Mouse (Mus musculus) forebrain, embryonic 15.5 days (tissue): ENCODE measurements at regions not wholly inside any gene's neighbourhood (a gene's known extent, or its start where the extent isn't known, plus 50 kb on each side); places are given as distances from the start of the nearest gene placed in this dataset.

Source experiments
- ATAC-seq: fragments of 200-750 bp; cut with Nextera tagmentation; replicated peaks from 2 replicates; pipeline ENCODE4 v1.8.0; 2017; ENCODE audit warnings: mild to moderate bottlenecking, moderate TSS enrichment, moderate library complexity
- H3K27ac ChIP-seq: fragments of 300-500 bp; sonication (generic); replicated peaks from 2 replicates; pipeline ENCODE4 v1.5.1; 2015; ENCODE audit warnings: mild to moderate bottlenecking, inconsistent platforms
- H3K27me3 ChIP-seq: fragments of 300-500 bp; sonication (generic); 2 replicates; pipeline ENCODE4 v1.6.1; 2015; ENCODE audit warnings: inconsistent platforms
- H3K36me3 ChIP-seq: fragments of 300-500 bp; sonication (generic); 2 replicates; pipeline ENCODE4 v1.6.1; 2015; ENCODE audit warnings: mild to moderate bottlenecking, inconsistent platforms
- H3K4me1 ChIP-seq: fragments of 300-500 bp; sonication (generic); 2 replicates; pipeline ENCODE4 v1.6.1; 2015; ENCODE audit warnings: inconsistent platforms
- H3K4me2 ChIP-seq: fragments of 300-500 bp; sonication (generic); replicated peaks from 2 replicates; pipeline ENCODE4 v1.6.1; 2015; ENCODE audit warnings: mild to moderate bottlenecking, inconsistent platforms
- H3K4me3 ChIP-seq: fragments of 300-500 bp; sonication (generic); 2 replicates; pipeline ENCODE4 v1.5.1; 2015; ENCODE audit warnings: mild to moderate bottlenecking, inconsistent platforms
- H3K9ac ChIP-seq: fragments of 300-500 bp; sonication (generic); replicated peaks from 2 replicates; pipeline ENCODE4 v1.6.1; 2015; ENCODE audit warnings: mild to moderate bottlenecking, inconsistent platforms
- H3K9me3 ChIP-seq: fragments of 300-500 bp; sonication (generic); 2 replicates; pipeline ENCODE4 v1.6.1; 2016; ENCODE audit warnings: inconsistent platforms
- WGBS: fragments of 180-500 bp; shearing (Covaris S2); methylation state at CpG from one replicate; pipeline ENCODE4 v1.1.7; 2015; ENCODE audit warnings: mixed read lengths; 5-methylcytosine and 5-hydroxymethylcytosine counted together

DNA sequence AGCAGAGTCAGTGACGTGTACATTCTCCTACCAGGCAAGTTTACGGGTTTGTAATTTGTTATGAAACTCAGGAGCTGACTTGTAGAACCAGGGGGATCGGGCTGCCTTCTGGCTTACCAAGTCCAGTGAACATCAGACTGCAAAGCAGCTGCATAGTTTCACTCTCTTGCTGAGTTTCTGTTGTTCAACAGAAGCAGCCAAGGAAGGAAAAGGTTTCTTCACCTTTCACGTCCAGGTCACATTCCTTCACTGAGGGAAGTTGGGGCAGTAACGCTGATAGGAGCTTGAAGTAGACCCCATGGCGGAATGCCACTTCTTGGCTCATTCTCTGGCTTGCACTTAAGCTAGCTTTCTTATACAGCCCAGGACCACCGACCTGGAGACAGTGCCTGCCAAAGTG lies 77.3 kb upstream of the Spred1 start:
- no peak overlapping the region for H3K9ac ChIP-seq
- H3K4me3 ChIP-seq = no peak overlapping the region
- no peaks in the 10 kb centered on the region for H3K27me3 ChIP-seq
- H3K9me3 ChIP-seq = no peaks in the 10 kb centered on the region
- no peak overlapping the region for H3K27ac ChIP-seq
- H3K4me2 ChIP-seq = no peak overlapping the region
- whole genome bisulfite sequencing = 86% methylated on average over 7 of the region's 7 CpGs
- no peak for ATAC-seq
- no peaks in the 10 kb centered on the region for H3K4me1 ChIP-seq
- no peaks in the 10 kb centered on the region for H3K36me3 ChIP-seq

GRCm38 (mm10) chr2:117048290-117048730 lies 72.9 kb upstream of the Spred1 start:
- Histone ChIP-seq H3K9ac (no peak overlapping the region), H3K4me1 (no peaks in the 10 kb centered on the region), H3K27me3 (no peaks in the 10 kb centered on the region), H3K4me3 (no peak overlapping the region), H3K4me2 (no peak overlapping the region), H3K9me3 (no peaks in the 10 kb centered on the region), H3K27ac (no peak overlapping the region), H3K36me3 (no peaks in the 10 kb centered on the region)
- no peak for ATAC-seq
- 88% methylated on average over 5 of the region's 5 CpGs for WGBS

DNA sequence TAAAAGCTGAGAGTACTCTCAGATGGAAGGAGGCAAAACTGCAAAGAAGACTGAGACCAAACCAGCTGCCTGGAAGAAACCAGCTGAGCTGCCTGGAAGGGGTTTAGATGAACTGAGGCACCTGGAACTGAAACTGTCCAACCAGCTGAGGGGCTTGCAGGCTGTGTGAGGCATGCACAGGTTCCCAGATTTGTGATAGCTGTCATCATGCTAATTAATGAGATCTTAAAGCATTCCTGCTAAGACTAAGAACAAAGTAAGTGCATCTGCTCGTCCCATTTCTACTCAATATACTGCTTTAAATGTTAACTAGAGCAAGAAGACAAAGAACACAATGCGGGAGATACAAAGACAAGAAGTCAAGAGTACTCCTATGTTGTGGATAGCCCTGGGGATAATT lies 71.1 kb upstream of the Spred1 start:
- Histone ChIP-seq H3K9ac (no peak overlapping the region), H3K4me1 (no peaks in the 10 kb centered on the region), H3K27me3 (no peaks in the 10 kb centered on the region), H3K27ac (no peak overlapping the region), H3K4me3 (no peak overlapping the region), H3K36me3 (no peaks in the 10 kb centered on the region), H3K9me3 (no peaks in the 10 kb centered on the region), H3K4me2 (no peak overlapping the region)
- ATAC-seq = no peak
- WGBS = 76% methylated on average over 2 of the region's 2 CpGs

DNA sequence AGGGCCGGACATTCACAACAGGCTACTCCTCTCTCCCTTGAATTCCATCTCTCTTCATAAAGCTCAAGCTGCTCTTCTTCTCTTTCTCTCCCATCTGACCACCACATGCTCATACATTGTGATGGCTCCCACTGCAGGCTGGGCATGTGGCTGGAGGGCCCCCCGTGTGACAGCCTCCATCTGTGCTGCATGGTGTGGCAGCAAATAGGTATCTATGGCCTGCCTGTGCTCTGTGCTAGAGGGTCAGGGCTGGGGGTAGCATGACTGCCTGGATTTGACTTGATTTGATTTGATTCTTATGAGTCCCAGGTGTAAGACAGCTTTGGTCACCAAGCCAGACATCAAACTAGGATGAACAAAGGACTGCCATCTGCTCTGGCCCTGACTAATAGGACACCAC lies 57.0 kb upstream of the Spred1 start:
- no peak overlapping the region for H3K9ac ChIP-seq
- no peaks in the 10 kb centered on the region for H3K4me1 ChIP-seq
- H3K4me2 ChIP-seq = no peak overlapping the region
- no peak for ATAC-seq
- no peaks in the 10 kb centered on the region for H3K36me3 ChIP-seq
- no peaks in the 10 kb centered on the region for H3K9me3 ChIP-seq
- WGBS = 88% methylated on average over 2 of the region's 2 CpGs
- no peak overlapping the region for H3K4me3 ChIP-seq
- H3K27ac ChIP-seq = no peak overlapping the region
- H3K27me3 ChIP-seq = no peaks in the 10 kb centered on the region

DNA sequence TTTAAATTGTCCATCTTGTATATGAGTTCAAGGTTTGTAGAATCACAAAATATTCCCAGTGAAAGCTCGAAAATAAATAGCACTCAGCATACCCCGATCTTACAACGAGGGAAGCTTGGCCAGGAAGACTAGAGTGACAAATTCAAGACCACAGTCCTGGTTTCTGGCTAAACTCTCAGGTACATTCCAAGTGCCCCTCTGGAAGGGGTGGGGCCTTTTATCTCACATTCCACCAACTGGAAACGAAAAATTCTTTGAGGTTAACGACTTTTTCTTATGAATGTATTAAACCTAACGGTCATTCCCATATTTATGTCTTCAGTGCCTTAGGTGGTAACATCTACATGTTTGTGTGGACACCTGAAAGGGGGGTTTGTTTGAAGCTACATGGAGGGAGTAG lies 50.8 kb upstream of the Spred1 start:
- Histone ChIP-seq H3K4me2 (no peak overlapping the region), H3K9me3 (no peaks in the 10 kb centered on the region), H3K9ac (no peak overlapping the region), H3K4me3 (no peak overlapping the region), H3K27ac (no peak overlapping the region), H3K27me3 (no peaks in the 10 kb centered on the region), H3K36me3 (no peaks in the 10 kb centered on the region), H3K4me1 (no peaks in the 10 kb centered on the region)
- 84% methylated on average over 6 of the region's 6 CpGs for WGBS
- no peak for ATAC-seq

DNA sequence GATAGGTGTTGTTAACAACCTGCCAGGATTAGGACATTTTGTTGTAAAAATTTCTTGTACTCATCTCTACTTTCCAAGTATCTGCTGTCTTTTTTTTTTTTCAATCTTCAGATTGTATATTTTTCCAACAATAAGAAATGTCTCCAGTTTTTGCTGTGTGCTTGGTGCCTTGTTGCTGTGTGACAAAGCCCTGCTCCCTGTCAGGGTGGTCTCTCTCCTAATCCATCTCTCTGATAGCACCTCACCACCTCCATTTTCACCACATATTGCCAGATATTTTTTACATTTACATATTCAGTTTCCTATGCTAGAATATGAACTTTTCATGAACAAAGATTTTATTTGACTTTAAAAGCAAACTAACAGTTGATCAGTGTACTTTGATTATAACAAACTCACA lies 50.1 kb upstream of the Spred1 start:
- Histone ChIP-seq H3K9ac (no peak overlapping the region), H3K9me3 (no peaks in the 10 kb centered on the region), H3K4me3 (no peak overlapping the region), H3K4me2 (no peak overlapping the region), H3K27ac (no peak overlapping the region), H3K4me1 (no peaks in the 10 kb centered on the region), H3K27me3 (no peaks in the 10 kb centered on the region), H3K36me3 (no peaks in the 10 kb centered on the region)
- no peak for ATAC-seq
